Mouse (Mus musculus) C2C12 (cell line): ENCODE data around the gene Map2k1. TPM values are rescaled to one million over a fixed set of nuclear protein-coding genes. Genes with fewer than 3 reads are reported as not detected.
"Not testable (repeated sequence)": the region's sequence is repeated elsewhere in the genome, so short reads cannot be mapped to it uniquely, and the experiment has no call there.

Source experiments
- H3K27me3 ChIP-seq: one replicate; pipeline ENCODE4 v1.6.1; 2011; ENCODE audit not compliant: control insufficient read depth, insufficient read depth, insufficient read length
- H3K36me3 ChIP-seq: one replicate; pipeline ENCODE4 v1.6.1; 2011; ENCODE audit not compliant: control insufficient read depth, insufficient read depth
- H3K4me3 ChIP-seq: one replicate; pipeline ENCODE4 v1.5.1; 2011; ENCODE audit warnings: mild to moderate bottlenecking, control low read depth; ENCODE audit not compliant: poor library complexity, insufficient read depth, severe bottlenecking
- H3K79me2 ChIP-seq: one replicate; pipeline ENCODE4 v1.6.1; 2011; ENCODE audit not compliant: control insufficient read depth, insufficient read depth
- H3K79me3 ChIP-seq: one replicate; pipeline ENCODE4 v1.6.1; 2011; ENCODE audit warnings: low read depth, control low read depth
- H3ac ChIP-seq: one replicate; pipeline ENCODE3; 2011; ENCODE audit warnings: low read depth; ENCODE audit not compliant: control insufficient read depth, insufficient read length
- CEBPB ChIP-seq: IDR thresholded peaks from one replicate; pipeline ENCODE4 v1.6.1; 2011; ENCODE audit warnings: low read depth, mild to moderate bottlenecking, control low read depth, moderate library complexity
- CTCF ChIP-seq: IDR thresholded peaks from one replicate; pipeline ENCODE4 v1.5.1; 2011; ENCODE audit not compliant: control insufficient read depth, insufficient read depth, insufficient read length
- FOSL1 ChIP-seq: IDR thresholded peaks from one replicate; pipeline ENCODE4 v1.8.0; 2011; ENCODE audit warnings: mild to moderate bottlenecking, low read length; ENCODE audit not compliant: poor library complexity, insufficient read depth, severe bottlenecking
- MAX ChIP-seq: IDR thresholded peaks from one replicate; pipeline ENCODE4 v1.6.1; 2011; ENCODE audit warnings: mild to moderate bottlenecking, control low read depth
- MYOD1 ChIP-seq: IDR thresholded peaks from one replicate; pipeline ENCODE4 v1.6.1; 2011; ENCODE audit warnings: low read depth; ENCODE audit not compliant: control insufficient read depth, insufficient read length
- MYOG ChIP-seq: IDR thresholded peaks from one replicate; pipeline ENCODE4 v1.6.1; 2011; ENCODE audit not compliant: control insufficient read depth, insufficient read length; ENCODE audit errors: extremely low read depth
- USF1 ChIP-seq: IDR thresholded peaks from one replicate; pipeline ENCODE4 v1.6.1; 2011; ENCODE audit warnings: low read depth, mild to moderate bottlenecking, control low read depth, moderate library complexity
- polyA plus RNA-seq: library from polyadenylated mRNA; unstranded; fragments of >200 nt; fragmentation: generic; extraction: Trizol; gene quantifications from one replicate; pipeline ENCODE4 v1.2.1, GENCODE M21; 2012; ENCODE audit warnings: missing spikeins

Map2k1 gene
- polyA plus RNA-seq, 1 experiment: 40.8 TPM

- Histone ChIP-seq H3K36me3 (peaks cover 49% of the 10 kb centered on the region), H3K79me3 (no peaks in the 10 kb centered on the region), H3ac (no peak overlapping the region), H3K27me3 (no peaks in the 10 kb centered on the region), H3K79me2 (no peaks in the 10 kb centered on the region), H3K4me3 (no peak overlapping the region)
- no peak for TF ChIP-seq USF1
These were observed 69.1 kb downstream of the Map2k1 start for GRCm38 (mm10) chr9:64184166-64184840.

- not testable (repeated sequence) for H3K79me2 ChIP-seq, H3K4me3 ChIP-seq, H3ac ChIP-seq, H3K79me3 ChIP-seq, H3K27me3 ChIP-seq
- peaks cover 57% of the 10 kb centered on the region for H3K36me3 ChIP-seq
These were observed 70.1 kb downstream of the Map2k1 start for GRCm38 (mm10) chr9:64183295-64183694.

- peaks cover 29% of the 10 kb centered on the region for H3K79me3 ChIP-seq
- H3K79me2 ChIP-seq: peaks cover 34% of the 10 kb centered on the region
- H3K4me3 ChIP-seq: peak within 1 kb of the TSS; percentile 16
- no peaks in the 10 kb centered on the region for H3K27me3 ChIP-seq
- H3ac ChIP-seq: peak within 1 kb of the TSS; percentile 6
- TF ChIP-seq FOSL1 (no peak), CTCF (peak; percentile 6)
- H3K36me3 ChIP-seq: peaks cover 80% of the 10 kb centered on the region
These were observed 74.3 kb downstream of the Map2k1 start, which contains the start of gene Snapc5 for GRCm38 (mm10) chr9:64178974-64179646. Gene Snapc5 (plus strand): TSS chr9:64179274.

GRCm38 (mm10) chr9:64178610-64178973 lies 74.8 kb downstream of the Map2k1 start:
- Histone ChIP-seq H3K4me3 (no peak overlapping the region), H3ac (no peak overlapping the region), H3K79me3 (peaks cover 34% of the 10 kb centered on the region), H3K27me3 (no peaks in the 10 kb centered on the region), H3K79me2 (peaks cover 40% of the 10 kb centered on the region), H3K36me3 (peaks cover 83% of the 10 kb centered on the region)
- TF ChIP-seq FOSL1 (no peak), MAX (no peak)

GRCm38 (mm10) chr9:64175378-64175777 lies 78.1 kb downstream of the Map2k1 start:
- Histone ChIP-seq H3K4me3 (peak overlapping the region; percentile 88), H3K79me2 (peaks cover 68% of the 10 kb centered on the region), H3K27me3 (no peaks in the 10 kb centered on the region), H3K79me3 (peaks cover 60% of the 10 kb centered on the region), H3ac (no peak overlapping the region), H3K36me3 (peaks cover 71% of the 10 kb centered on the region)
- TF ChIP-seq FOSL1 (no peak), MYOD1 (no peak), USF1 (no peak), MYOG (no peak), CTCF (no peak), CEBPB (no peak), MAX (no peak)

- H3ac ChIP-seq: peak overlapping the region; percentile 31
- peaks cover 60% of the 10 kb centered on the region for H3K79me3 ChIP-seq
- peak overlapping the region; percentile 88 for H3K4me3 ChIP-seq
- no peaks in the 10 kb centered on the region for H3K27me3 ChIP-seq
- no peak for TF ChIP-seq CEBPB
- no peak for TF ChIP-seq MYOG
- TF ChIP-seq FOSL1: no peak
- no peak for TF ChIP-seq MAX
- TF ChIP-seq CTCF: no peak
- H3K36me3 ChIP-seq: peaks cover 68% of the 10 kb centered on the region
- H3K79me2 ChIP-seq: peaks cover 74% of the 10 kb centered on the region
These were observed 78.7 kb downstream of the Map2k1 start for GRCm38 (mm10) chr9:64174766-64175165.

GRCm38 (mm10) chr9:64174341-64174740 lies 79.1 kb downstream of the Map2k1 start:
- peaks cover 64% of the 10 kb centered on the region for H3K36me3 ChIP-seq
- H3K79me3 ChIP-seq: peaks cover 60% of the 10 kb centered on the region
- TF ChIP-seq FOSL1 (no peak), CEBPB (no peak), USF1 (no peak), CTCF (no peak), MYOD1 (no peak), MYOG (no peak)
- H3K27me3 ChIP-seq: no peaks in the 10 kb centered on the region
- H3ac ChIP-seq: peak overlapping the region; percentile 45
- H3K79me2 ChIP-seq: peaks cover 78% of the 10 kb centered on the region
- peak overlapping the region; percentile 88 for H3K4me3 ChIP-seq
